Mouse (Mus musculus): ENCODE data around the gene Palm2.
A peak's percentile ranks its signal among the peaks of the same experiment; 100 is the strongest.

The Palm2 gene

DNA sequence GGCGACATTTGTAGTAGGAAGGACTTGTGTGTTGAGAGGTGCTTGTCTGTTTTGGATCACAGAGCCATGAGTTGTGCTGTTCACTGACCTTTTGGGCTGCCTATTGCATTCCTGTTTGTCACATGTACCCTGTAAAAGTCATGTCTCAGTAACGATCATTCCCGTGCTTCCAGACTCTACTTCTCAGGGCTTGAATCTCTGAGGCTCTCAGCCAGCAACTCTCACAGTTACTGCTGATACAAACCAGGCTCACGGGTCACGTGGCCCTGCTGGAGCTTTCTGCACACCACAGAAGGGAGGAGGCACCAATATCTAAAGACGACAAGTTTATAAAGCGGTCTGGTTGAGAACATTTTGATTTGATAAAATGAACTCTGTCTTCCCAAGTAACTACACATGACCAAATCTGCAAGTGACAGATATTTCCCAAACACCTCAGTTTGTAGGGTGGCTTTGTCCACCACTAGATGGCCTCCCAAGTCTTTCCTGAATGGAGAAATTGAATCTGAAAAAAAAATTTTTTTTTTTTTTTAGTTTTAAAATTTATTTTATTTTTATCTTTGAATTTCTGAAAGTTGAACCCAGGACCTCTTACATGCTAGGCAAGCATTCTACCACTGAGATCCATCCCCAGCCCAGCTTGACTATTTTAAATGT is 236.9 kb downstream of the Palm2 start:
- DNase-seq (ENCODE audit: low spot score in 2 of 2), result no peak

DNA sequence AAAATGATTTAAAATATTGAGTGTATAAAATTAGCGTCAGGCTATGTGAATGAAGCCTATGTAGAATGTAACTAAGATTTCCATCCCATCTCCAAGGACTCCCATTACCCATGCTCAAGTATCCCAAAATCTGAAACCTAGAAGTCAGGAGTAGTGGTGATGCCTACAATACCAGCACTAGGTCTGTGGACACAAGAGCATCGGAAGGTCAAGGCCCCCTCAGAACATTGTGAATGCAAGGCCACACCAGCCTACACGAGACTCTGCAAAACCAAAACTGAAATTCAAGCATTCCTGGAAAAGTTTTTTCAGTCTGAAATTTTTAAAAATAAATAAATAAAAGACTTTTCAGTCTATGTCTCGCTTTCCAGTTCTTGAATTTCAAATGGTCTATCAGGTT is 238.5 kb downstream of the Palm2 start:
- DNase-seq (ENCODE audit: low spot score in 2 of 2), result no peak

DNA sequence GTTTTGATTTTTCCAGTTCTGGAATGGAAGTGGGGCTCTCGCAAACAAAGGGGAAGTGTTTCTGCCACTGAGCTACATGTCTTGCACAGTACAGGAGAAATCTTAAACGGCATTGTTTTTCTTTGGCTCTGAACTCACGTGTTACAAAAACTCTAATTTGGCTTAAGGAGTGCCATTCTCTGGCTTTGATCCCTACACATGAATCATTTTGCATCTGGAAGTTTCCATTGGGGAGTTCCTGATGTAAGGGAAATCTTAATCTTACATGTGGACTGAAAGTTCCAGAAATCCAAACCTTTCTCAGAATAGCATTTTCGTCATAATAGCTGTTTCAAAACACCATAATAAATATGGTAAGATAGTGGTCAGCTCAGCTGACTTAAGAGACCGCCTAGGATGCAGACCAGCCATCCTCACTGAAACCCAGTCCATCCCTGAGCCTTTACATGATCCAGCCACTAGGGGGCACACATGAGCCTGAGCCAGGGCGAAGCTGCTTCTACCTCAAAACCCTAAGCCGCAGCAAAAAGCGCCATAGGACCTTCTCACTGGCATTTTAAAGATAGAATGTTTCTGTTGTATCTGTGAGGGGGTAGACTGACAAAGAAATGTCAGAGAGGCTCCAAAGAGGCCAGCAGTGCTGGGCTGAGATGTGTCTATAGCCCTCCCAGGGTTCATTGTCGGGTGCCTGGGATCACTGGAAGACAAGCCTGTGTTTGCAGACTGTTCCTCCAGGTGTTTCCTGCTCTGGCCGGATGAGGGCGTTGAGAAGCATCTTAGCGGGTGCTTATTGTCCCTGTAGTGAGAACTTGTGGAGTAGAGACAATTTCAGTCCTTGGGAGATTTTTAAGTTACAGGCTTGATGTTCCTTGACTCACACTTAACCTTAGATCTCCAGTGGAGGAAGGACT is 239.2 kb downstream of the Palm2 start:
- DNase-seq (ENCODE audit: low spot score in 2 of 2), result peak; percentile 69 to 83

DNA sequence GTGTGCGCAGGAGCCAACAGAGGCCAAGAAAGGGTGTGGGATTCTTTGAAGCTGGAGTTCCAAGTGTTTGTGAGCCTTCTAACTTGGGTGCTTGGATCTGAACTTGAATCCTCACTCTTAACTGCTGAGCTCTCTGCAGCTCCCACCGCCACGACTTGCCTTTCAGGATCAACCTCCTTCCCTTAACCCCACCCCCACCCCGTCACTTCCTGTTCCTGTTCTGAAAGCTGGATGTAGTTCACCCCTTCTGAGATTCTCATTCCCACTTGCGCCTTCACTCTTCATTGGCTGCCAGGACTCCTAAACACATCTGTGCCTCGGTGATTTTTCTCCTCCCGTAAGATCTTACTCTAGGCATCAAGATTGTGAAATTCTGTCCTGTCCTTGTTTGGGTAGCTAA is 240.3 kb downstream of the Palm2 start:
- no peak for DNase-seq (ENCODE audit: low spot score in 2 of 2)

DNA sequence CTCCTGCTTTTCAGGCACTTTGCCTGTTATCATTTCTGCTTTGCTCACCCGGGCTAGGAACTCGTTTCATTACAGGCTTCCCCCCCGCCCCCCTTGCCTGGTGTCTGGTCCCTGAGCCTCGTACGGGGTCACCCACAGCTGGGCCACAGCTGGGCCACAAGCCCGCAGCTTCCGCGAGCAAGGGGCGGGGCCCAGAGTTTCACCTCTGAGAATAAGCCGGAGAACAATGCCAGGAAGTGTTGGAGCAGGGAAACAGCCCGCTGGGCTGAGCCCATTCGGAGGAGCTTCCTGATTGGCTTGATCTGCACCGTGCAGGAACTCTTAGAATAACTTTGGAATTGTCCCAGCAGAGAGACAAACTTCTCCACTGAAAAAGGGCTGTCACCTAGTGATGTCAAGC is 241.3 kb downstream of the Palm2 start:
- DNase-seq (ENCODE audit: low spot score in 2 of 2), result peak; percentile 14 to 27

DNA sequence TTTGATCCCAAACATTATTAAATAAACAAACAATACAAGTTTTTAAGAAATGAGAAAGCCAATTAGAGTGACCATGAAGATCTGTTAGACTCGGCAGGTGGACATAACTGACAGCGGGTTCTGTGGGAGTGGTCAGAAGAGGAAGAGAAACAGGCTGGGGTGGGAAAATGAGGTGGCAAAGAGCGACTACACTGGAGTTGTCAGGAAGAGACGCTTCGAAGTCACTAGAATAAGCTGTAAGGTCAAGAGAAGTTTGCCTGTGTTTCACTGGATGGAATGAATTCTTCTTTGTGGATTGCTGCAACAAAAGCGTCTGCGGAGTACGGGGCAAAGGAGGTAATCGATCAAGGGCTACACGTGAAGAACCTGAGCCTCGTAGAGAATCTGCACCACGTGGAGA is 243.9 kb downstream of the Palm2 start:
- DNase-seq (ENCODE audit: low spot score in 2 of 2), result no peak

DNA sequence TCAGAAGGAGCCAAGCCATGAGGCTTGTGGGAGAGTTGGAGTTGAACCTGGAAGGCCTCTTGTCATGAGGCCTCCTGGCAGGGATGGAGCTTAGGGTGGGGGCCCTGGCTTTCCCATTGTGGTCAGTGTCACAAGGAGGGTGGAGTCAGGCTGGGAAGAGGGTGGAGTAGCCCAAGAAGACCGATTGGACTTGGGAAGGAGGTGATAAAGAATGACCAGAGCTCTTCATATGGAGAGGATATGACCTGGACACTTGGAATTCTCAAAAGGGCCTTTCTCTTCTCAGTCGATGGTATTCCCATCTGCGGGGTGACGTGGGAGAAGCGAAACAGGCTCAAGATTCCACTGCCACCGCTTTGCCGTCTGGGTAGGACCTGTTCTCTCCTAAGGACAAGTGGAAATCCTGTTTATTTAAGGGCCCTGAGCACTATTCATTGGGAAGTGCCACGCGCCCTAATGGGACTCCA is 245.0 kb downstream of the Palm2 start:
- DNase-seq (ENCODE audit: low spot score in 2 of 2), result no peak

DNA sequence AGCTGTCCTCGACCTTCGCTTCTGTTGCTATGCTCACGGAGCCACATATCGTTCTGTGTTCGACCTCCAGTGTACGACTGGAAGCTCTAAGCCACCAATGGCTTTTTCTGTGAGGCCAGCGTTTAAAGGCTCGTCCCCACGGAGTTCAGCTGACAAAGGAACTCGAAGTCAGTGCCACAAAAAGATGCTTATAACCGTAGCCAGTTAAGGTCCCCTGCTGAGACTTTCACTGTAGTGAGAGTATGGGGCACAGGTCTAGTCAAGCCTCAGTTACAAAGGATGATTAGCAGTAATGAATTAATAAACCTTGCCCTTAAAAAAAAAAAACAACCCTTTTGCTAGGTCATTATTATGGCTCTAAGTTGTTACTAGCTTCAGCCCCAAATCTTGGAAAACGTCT is 246.1 kb downstream of the Palm2 start:
- DNase-seq (ENCODE audit: low spot score in 2 of 2), result no peak

DNA sequence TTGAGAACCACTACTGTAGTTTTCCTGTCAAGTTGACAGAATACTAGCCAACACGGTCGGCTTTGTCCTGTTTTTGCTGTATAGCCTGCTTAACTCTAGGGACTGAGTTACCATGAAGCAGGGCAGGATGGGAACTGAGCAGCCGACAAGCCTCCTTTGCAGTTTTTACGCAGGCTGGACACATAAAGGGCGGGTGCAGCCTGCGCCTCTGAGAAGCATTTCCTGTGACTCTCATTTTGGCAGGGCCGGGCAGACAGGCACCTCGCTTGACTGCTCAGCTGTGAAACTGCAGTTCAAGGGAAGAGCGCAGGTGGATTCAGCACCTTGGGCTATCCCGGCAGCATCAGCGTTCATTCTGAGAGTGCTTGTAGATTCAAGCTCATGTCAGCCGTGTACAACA is 247.5 kb downstream of the Palm2 start:
- peak; percentile 40 to 50 for DNase-seq (ENCODE audit: low spot score in 2 of 2)

DNA sequence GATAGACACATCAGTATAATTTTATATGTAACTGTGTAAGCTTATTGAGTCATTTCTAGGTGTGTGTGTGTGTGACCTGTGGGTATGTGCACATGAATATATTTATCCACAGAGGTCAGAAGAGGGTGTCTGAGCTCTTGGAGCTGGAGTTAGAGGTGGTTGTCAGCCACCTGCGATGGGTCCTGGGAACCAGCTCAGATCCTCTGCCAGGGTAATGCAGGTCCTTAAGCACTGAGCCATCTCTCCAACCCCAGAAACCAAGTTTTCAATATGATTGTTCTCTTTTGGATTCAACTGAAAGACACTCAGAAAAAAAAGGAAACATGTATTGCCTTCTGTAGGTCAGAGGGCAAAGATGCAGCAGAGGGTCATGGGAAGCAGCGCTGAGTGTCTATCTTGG is 248.3 kb downstream of the Palm2 start:
- DNase-seq (ENCODE audit: low spot score in 2 of 2), result no peak

DNA sequence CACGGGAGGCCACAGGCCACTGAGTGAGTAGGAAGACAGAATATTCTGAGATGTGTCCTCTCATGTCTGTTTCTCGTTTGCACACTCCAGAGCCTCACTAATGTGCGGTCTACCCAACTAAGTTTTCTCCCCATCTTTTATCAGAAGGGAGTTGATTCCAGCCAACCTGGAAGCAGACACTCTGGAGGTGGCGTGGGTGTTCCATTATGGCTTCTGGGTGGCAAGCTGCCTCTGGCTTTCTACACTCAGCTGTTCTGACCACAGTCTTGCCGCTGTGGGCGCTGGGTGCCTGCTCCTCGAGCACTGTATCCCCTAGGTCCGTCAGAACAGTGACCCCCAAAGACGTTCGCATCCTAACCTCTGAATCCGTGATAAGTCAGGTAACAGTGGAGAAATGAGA is 248.9 kb downstream of the Palm2 start:
- DNase-seq (ENCODE audit: low spot score in 2 of 2), result no peak

DNA sequence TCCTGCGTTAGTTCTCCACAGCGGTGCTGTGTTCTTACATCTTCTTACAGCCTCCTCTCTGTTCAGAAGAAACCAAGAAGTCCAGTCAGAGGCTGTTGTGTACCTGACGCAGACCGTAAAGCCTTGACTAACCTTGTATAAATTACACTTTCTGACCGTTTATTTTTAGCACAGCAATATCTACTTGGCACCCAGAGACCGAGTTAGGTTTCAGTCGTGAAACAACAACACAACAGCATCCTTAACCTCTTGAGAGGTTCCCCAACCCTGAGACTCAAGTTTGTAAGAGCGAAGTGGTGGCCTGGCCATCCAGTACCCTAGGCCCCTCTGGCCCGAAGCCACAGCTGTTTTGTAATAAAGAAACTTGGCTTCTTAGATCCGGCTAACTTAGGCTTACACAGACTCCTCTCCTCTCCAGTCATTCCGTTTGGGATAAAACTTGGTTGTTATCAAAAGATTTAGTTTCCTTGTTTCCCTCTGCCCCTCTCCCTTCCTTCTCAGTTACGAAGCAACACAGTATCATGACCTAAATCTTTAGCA is 250.7 kb downstream of the Palm2 start:
- no peak for DNase-seq (ENCODE audit: low spot score in 2 of 2)

DNA sequence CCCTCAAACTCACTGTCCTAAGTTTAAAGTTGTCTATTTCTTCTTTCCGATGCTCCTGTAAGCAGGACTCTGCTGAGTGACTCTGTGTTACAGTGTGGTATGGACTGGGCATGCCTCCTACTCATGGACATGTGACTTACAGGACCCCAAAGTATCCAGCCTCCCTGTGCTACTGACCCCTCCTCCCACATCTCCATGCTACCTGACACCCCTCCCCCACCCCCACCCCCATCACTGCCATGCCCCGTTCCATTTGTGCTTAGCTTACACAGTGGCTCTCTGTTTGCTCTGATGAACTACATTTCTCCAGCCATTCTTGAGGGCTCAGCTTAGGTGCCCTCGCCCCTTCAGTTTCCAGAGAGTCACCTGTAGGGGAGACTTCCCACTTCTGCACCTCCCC is 252.7 kb downstream of the Palm2 start:
- no peak for DNase-seq (ENCODE audit: low spot score in 2 of 2)

DNA sequence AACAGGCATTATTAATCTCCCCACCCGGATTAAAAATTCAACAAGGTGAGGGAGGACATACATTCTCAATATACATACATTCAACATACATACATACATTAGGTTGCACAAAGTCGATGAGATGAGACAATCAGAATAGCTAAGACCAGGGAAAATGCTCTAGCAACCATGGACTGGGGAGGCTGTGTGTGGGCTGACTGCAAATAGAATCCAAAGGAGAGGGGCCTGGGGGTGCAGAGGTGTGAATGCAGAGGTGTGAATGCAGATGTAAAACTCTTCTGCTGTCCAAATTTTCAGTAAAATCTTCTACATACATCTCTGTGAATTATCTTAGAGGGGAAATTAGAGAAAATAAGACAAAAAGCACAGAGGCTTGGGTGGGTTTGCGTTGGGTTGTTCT is 253.5 kb downstream of the Palm2 start:
- no peak for DNase-seq (ENCODE audit: low spot score in 2 of 2)

DNA sequence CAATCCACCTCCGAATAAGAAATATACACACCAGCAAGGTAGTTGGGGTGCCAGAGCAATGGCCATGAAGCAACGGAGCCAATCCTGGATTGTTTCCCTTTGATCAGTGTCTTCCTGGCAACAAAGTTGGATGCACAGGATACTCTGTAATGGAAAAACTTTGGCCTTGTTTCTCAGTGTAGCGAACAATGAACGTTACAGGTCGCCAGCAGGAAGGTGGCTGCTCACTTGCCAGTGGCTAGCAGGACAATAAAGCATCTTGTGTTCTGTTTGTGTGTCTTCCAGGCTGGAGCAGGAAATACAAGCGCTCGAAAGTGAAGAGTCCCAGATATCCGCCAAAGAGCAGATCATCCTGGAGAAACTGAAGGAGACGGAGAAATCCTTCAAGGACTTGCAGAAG is 254.1 kb downstream of the Palm2 start:
- DNase-seq (ENCODE audit: low spot score in 2 of 2), result no peak

DNA sequence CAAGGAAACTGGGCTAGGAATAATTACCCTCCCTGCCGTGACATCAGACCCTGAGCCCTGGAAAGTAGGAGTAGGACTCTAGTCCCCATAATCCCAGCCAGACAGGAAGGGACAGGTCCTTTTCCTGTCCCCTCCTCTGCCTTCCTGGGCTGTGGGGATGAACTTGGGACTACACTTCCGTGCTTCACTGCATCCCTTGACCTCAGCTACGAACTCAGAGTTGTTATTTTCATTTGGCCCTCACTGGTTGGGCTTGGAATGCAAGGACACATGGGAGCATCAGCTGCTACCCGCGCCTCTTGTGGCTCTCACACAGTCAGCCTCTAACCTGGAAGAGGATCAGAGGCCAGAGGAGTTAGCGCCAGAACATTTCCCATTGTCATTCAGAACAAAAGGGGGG is 256.0 kb downstream of the Palm2 start:
- DNase-seq (ENCODE audit: low spot score in 2 of 2), result no peak

DNA sequence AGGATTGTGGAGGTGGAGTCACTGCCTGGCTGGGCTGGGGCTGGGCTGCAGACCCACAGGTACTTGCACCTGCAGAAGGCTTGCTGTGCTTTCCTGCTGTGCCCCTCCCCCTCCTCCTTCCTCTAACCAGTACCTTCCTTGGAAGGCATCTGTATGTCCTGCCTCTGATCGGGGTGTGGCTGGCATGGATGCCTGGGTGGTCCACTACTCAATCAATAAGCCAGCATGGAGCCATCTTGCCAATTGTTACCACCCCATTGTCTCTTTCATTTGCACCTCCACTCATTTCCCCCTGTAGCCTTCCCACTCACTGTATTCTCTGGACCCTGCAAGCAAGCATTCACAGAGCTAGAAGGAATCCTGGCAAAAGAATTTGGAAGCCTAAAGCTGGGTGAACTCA is 256.8 kb downstream of the Palm2 start:
- DNase-seq (ENCODE audit: low spot score in 2 of 2), result no peak

DNA sequence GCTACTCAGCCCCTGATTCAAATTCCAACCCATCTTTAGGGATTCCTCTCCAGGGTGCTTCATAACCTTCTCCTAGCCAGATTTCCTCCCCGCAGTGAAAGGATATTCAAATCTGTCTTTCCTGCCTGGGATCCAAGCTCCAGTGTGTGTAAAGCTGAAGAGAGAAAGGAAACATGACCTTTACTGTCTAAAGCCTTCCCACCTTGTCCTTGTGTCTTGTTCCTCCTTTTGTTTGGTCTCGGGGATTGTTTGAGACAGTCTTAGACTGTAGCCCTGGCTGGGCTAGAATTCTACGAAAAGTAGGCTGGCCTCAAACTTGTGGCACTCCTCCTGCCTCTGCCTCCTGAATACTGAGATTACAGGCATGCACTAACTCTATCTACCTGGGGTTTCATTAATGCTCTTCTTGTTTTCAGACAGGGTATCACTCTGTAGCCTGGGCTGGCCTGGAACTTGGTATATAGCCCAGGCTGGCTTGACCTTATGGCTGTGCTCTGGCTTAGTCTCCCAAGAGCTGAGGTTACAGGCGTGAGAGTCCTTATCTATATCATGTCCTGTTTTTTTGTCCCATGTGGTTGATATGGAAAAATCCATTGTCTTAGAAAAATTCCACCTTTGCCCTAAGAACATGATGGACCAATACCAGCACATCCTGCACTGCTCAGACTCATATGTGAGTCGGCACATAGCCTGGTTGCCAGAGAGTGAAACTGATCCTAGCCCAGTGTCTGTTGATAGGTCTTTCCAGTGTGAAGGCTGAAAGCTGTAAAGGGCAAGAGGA is 260.5 kb downstream of the Palm2 start:
- DNase-seq (ENCODE audit: low spot score in 2 of 2), result no peak

DNA sequence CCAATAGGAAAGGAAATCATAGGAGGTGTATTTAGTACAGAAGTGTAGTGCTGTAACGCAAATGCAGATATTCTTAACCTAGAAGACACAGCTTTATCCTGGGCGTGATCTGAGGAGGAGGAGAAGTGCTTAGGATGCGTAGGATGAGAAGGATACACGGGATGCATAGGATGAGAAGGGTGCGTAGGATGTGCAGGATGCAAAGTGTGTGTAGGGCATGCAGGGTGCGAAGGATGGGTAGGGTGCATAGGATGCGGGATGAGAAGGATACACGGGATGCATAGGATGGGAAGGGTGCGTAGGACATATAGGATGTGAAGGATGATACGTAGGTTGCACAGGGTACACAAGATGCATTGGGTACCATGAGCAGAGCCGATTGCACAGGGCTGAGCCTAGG is 262.9 kb downstream of the Palm2 start:
- no peak for DNase-seq (ENCODE audit: low spot score in 2 of 2)

DNA sequence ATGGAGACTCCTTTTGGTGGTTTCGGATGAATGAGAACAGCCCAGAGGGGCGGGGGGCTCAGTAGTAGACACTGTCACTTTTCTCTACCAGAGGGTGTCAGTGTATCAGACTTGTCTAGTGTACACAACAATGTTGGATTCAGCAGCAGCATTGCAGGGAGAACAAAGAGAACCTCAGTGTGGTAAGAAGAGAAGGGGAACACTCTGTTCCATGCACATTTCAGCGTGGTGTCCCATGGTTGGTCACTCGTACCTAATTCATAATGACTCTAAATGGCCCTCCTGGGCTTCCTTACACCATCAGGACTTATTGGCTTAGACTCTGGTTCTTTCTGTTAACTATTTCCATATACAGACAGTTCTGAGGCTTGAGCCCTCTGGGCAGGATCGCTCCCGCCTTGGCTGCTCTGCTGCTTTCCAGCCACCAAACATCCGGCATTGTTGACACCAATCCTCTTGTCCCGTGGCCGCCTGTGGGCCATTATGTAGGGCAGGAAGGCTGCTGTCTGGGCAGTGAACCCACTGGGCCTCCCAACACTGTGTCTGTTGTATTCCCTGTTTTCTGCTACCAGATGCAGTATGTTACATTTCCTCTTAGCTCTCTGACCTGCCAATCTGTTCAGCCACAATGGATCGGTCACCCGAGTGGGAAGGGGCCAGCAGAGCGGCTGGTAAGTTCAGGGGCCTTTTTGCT is 264.0 kb downstream of the Palm2 start:
- no peak for DNase-seq (ENCODE audit: low spot score in 2 of 2)

DNA sequence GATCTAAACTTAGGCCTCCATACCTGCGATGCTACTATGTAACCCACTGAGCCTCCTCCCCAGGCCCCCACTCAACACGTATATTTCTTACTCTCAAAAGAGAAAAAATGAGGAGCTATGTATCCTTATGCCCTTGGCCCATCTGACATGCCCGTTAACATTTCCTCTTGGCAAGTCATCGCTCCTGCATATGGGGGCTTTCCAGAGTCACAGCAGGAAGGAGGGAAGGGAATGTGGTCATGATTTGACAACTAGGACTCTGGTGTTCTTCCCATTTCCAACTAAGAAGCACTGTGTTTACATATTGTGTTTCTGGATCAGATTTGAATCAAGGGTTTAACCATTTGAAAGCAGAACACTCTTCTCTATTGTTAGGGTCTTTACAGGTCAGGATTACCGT is 267.5 kb downstream of the Palm2 start:
- DNase-seq (ENCODE audit: low spot score in 2 of 2), result no peak
